Mouse (Mus musculus): ENCODE data around the gene Apmap. TPM values are rescaled to one million over a fixed set of nuclear protein-coding genes. Genes with fewer than 3 reads are reported as not detected.

The Apmap gene
- total RNA-seq (2021), result 10 to 100 TPM; 46.2 to 62.4 TPM

DNA sequence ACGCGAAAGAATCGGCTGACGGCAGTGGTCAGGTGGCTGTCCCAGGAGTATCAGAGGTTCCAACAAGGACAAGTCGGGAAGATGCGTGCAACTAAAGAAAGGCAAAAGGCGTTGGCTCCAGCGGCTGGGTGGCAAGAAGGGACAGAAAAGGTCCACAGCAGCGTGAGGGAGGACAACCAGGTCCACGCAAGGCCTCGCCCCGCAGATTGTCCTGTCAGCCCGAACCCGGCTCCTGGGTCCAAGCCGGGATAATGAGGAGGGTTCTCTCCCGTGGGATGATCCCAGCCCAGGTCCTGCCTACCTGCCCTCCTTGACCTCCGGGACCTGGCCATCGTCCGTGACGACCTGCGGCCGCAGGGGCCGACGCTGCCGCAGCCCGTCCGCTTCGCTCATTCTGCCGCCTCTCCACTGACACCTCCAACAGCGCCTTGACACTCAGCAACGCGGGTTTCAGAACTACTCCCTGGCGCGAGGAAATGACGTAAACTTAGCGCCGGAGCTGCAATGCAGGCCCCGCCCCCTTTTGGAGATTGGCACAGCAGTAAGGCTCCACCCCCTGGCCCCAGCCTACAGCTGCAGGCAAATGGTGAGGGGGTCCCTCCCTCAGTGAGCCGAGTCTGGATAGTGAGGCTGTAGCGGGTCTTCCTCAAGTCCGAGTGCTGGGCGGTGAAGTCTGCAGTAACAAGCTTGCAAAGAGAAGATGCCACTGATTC lies at the start of gene Apmap:
Gene Apmap (minus strand): TSS at position 481 of the 713 bp plus-strand sequence.
- intact Hi-C loops (cut with DNase I), result loop anchor here (2.0 to 10.0 kb wide), 2 partner anchors 141 to 297 kb away; partner anchors contain the start of genes Abhd12, Entpd6 and Gins1
- peak; percentile 95 to 97 for DNase-seq (ENCODE audit: low spot score in 2 of 2)

DNA sequence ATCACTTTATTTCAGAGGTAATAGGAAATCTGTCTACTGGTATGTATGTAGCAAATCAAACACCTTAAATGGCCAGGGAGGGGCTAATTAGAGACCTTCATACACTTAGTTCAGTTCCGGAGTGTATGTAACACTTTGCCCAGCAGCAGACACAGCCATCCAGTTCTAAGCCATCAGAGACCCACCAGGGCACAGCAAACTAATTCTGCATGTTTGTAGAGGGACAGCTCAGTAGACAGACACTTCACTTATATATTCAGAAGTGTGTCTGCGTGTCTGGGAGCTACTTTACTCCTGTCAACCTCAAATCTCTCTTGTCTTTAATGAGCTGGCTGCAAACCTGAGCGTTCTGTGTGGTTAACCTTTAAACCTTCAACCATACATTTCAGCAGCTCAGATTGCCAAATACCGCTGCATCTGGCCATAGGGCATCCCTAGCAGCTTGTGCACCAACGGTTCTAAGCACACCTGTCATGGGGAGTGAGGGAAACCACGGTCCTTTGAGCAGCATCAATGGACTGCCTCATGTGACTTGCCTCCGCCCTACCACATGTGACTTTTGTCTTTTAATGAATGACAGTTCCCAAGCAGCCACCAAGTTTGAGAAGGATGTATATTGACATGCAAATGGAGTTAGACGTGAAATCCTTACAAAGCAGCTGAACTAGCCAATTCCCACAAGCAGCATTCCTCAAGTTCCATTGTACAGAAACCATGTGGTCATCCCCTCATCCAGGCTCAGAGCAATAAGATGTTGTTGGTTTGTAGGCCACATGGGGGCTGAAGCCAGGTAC lies 48.8 kb upstream of the Apmap start:
- intact Hi-C loops (cut with DNase I), result no loop called here
- DNase-seq (ENCODE audit: low spot score in 2 of 2), result no peak

DNA sequence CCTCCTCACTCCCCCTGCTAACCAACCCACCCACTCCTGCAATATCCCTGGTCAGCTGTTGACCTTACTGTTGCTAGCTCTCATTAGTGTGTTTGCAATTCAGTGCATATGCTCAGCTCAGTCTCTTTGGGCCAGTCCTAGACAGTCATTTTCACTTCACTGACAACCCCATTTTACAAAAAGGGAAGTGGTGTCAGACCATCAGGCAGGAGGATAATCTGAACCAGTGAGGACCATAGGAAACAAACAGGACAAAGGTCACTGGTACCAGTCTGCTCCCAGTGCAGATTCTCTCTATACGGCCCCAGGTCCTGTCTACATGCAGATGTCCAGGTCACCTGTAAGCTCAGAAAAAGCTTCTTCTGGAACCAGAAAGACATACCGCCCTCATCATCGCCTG lies 47.7 kb upstream of the Apmap start:
- no peak for DNase-seq (ENCODE audit: low spot score in 2 of 2)
- intact Hi-C loops (cut with DNase I), result no loop called here

DNA sequence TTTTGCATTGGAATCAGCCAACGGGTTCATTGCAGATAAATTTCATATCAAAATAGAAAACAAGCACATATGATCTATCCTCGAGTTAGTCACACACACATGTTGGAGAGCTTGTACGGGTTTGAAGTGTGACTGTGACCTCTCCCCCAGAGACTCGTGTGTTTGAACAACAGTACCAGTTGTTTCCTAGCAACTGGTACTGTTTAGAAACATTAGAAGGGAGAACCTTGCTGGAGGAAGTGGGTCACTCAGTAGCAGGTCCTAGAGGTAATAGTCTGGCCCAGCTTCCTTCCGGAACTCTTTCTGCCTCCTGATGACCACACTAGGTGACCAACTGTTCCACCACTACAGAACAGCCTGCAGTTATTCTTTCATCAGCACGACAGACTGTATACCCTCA lies 46.9 kb upstream of the Apmap start:
- intact Hi-C loops (cut with DNase I), result no loop called here
- DNase-seq (ENCODE audit: low spot score in 2 of 2), result no peak

DNA sequence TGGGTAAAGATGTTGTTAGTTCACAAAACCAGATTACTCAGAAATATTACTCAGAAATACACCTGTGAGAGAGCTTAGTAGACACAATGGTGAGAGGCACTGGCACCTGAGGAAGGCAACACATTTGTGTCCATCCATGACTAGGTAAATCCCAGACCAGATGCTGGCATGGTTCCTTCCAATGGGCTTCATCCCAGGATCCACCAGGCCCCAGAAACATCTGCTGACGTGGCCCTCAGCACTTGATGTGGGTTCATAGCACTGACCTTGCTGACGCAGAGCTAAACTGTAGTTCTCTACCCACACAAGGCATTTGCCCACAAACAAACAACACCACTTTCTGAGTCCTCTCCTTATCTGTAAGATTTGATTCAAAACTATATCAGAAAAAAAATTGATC lies 46.4 kb upstream of the Apmap start:
- intact Hi-C loops (cut with DNase I), result no loop called here
- DNase-seq (ENCODE audit: low spot score in 2 of 2), result no peak

DNA sequence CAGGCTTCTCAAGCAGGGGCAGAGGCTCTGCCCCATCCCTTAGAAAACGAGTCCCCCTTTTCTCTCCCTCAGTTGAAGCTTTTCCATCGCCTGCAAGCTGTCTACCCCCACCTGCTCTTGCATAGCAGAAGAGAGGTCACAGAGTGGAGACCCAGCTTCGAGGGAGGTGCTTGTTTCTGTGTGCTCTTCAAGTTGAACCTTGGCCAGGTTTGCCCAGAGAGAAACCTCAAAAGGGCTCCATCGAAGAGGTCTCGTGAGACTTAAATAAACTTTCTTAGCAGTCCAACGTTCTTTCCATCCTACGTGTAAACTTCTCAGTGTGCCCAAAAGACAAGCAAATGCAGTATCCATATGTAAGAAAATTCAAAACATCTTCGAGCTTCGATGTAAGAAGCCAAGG lies 43.0 kb upstream of the Apmap start:
- intact Hi-C loops (cut with DNase I), result no loop called here
- DNase-seq (ENCODE audit: low spot score in 2 of 2), result no peak

DNA sequence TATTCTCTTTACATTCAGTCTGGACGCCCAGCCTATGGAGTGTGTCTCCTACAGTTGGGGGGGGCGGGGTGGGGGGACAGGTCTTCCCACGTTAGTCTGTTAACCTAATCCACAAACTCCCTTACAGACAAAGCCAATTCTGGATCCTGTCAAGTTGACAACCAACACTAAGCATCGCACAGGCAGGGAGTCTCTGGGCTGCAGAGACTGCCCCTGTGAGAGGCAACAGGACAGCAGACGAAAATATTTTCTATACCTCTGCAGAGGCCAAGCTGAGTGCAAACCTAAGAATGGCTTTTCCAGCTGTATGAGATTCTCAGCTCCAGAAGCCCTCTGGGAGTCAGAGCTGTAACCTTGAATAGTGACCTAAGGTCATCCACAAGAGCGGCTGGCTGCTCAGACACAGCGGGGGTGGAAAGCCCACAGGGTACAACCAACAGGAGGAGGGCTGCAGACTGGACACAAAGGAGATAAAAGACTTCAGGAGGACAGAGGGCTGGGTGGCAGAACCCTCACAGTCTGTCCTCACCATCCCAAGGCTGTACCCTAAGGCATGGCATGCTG lies 42.2 kb upstream of the Apmap start:
- intact Hi-C loops (cut with DNase I), result no loop called here
- no peak for DNase-seq (ENCODE audit: low spot score in 2 of 2)

DNA sequence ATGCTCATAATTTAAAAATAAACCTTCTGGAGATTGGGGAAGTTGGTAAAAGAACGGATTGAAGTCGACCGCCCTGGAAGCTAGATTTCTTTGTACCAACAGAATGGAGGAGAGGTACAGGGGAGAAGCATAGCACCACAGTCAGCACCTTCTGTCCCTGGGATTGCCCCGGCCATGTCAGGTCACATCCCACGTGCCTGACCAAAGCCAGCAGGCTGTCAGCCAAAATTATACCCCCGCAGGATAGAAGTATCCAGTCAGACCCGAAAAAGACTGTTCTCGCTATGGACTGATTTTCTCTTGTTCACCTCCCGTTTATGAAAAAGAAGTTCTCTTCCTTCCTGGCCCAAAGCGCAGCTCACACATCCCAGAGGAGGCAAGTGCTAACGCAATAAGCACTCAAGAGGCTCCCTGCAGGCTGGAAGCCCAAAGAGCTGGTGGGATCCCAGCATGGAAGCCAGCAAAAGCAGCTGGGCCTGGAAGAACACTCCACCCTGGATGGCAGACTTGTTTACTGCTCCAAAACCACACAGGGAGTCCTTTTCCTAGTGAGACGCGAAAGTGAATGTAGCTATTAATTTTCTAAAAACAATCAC lies 40.0 kb upstream of the Apmap start:
- no peak for DNase-seq (ENCODE audit: low spot score in 2 of 2)
- intact Hi-C loops (cut with DNase I), result no loop called here

DNA sequence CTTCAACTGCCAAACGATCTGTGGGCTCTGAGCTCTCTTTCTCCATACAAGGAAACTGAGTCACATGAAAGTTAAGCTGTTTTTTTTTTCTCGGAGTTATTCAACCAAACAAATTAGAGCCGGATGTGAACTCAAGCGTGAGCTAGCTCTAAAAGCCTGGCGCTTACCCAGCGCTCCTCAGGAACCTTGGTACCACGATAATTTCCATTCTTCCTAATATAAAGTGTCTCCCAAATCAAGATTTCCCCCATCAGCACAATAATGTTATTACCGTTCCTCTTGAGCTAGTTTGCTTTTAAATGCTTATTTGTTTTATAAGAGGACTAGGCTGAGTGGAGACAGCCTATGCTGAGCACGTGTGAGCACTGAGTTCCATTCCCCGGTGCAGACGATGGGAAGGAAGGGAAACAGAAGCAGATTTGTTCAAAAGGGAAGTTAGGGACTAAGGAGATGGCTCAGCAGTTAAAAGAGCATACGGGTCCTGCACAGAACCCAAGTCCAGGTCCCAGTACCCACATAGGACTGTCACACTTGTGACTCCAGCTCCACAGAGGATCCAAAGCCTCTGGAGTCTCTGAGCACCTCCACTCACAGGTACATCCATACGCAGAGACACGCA lies 39.4 kb upstream of the Apmap start:
- DNase-seq (ENCODE audit: low spot score in 2 of 2), result no peak
- intact Hi-C loops (cut with DNase I), result no loop called here

DNA sequence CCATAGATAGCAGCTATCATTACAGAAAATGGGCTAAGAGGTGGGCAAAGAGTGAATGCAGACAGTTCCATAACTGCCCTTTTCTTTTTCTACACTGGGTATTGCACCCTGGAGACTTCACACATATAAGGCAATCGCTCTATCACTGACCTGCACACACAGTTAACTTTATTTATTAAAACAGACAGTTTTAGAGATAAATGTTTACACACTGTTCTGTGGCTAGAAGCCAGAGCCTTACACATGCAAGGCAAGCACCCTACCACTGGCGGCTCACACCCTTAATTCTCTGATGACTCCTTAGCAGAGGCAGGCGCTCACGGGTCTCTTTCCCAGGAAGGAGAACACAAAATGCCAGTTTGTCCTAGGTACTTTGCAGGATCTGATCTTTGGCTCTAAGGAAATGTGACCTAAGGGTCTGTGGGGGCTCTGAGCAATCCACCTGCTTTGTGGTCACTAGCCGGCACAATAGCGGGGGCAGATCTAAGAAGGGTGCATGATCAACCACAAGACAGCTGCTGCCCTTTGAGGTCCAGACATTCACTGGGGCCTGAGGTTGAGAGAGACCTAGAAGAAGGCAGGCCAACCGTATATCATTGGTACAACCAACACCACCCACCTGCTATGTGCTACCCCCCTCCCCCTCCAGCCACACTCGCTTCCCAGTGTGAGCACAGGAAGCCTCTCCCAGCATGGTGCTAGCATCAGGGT lies 38.2 kb upstream of the Apmap start:
- DNase-seq (ENCODE audit: low spot score in 2 of 2), result no peak

DNA sequence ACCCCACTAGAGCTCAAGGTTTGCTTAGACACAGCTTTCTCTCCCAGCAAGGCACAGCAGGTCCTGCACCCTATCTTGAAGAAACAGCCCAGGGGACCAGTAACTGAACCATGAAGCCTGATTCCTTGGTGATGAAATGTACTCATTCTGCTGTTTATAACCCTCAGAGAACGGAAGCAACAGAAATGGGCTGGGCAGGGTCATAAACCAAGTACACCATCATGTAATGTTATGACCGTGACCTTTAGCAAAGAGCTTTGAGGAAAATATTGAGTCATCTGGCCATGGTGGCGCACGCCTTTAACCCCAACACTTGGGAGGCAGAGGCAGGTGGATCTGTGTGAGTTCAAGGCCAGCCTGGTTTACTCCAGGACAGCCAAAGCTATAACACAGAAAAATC lies 36.9 kb upstream of the Apmap start:
- intact Hi-C loops (cut with DNase I), result no loop called here
- no peak for DNase-seq (ENCODE audit: low spot score in 2 of 2)

More for the DNA sequence above, 38.2 kb upstream of the Apmap start:
- intact Hi-C loops (cut with DNase I), result no loop called here

DNA sequence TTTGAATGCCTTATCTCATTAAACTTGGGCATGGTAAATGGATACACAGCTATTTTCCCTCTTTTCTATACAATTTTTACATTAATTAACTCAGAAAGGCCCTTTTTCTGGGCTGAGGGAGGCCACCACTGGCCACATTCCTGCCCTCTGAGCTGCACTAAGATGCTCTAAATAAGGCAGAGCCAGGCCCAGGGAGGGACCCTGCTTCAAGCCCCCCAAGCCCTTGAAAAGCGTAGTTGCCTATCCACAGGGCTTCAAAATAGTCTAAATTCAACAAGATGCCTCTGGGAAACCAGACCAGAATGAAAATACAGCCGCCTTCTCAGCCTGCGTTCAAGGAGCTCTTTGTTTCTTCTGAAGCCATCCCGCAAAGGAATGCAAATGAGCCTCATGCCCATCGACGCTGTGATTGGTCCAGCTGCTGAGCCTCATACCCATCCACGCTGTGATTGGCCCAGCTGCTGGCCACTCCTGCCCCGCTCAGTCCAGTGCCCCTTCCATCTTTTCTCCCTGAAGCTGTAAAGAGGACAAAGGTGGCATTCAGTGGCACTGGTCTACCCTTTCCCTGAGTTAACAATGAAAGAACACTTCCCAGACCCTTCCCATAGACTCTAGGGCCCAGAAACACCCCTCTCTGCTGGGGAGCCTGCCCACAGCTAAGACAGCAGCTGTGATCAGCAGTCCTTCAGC lies 35.5 kb upstream of the Apmap start:
- intact Hi-C loops (cut with DNase I), result no loop called here
- peak; percentile 48 to 51 for DNase-seq (ENCODE audit: low spot score in 2 of 2)

DNA sequence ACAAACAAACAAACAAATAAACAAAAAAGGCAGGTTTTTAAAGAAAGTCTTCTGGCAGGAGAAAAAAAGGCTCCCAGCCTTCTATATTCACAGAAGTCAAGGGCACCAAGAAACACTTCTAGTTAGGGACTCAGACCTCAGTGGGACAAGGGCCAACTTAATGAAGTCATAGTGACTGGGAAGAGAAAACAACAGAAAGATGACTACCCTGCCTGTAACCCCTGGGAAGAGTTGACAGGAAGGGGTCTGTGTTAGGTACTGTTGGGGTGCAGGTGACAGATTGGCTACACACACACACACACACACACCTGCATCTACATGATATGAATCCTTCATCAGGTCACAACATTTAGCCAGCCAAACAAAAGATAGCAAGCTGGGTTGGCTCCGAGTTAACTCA lies 34.8 kb upstream of the Apmap start:
- intact Hi-C loops (cut with DNase I), result no loop called here
- DNase-seq (ENCODE audit: low spot score in 2 of 2), result no peak

DNA sequence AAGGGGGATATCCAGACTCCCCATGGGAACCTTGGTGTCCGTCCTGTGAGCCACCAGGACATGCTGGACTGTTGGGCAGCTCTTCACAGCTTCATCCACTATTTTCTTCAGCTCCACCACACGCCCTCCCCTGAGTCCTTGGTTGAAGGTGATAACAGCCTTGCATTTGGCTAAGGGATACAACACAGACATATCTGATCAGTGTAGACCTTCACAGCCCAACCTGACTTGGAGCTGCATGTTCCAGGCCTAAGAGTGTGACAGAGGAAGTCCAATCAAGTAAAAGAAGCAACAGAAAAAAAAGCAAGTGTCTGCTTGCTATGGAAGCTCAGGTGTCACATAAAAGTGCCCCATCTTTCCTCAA lies 30.0 kb upstream of the Apmap start:
- DNase-seq (ENCODE audit: low spot score in 2 of 2), result no peak
- intact Hi-C loops (cut with DNase I), result no loop called here

DNA sequence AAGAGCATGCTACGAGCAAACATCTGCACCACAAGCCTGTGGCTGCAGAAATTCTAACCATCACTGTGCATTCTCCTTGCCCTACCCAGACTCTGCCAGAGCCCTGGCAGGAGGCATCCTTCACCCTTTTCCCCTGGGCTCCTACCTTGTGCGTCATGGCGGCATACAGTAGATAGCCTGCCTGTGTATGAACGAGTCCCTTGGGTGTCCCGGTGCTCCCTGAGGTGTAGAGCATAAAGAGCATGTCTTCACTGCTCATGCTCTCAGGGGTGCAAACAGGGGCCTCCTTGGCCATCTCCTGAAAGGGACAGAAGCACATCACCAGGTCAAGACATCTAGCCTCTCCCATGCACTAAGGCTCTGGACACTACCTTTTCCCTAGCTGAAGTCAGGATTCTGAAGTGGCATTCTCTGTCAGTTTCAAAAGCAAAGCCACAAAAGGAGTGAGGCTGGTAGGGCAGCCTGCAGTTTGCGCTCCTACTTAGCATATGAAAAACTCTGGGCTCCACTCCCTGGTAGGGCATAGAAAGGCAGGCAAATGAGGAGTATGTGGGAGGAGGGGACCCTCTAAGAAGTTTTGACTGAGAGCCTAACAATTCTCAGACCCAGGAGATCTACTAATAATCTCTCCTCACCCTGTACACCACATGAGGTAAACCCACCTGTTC lies 29.5 kb upstream of the Apmap start:
- DNase-seq (ENCODE audit: low spot score in 2 of 2), result no peak
- intact Hi-C loops (cut with DNase I), result no loop called here

DNA sequence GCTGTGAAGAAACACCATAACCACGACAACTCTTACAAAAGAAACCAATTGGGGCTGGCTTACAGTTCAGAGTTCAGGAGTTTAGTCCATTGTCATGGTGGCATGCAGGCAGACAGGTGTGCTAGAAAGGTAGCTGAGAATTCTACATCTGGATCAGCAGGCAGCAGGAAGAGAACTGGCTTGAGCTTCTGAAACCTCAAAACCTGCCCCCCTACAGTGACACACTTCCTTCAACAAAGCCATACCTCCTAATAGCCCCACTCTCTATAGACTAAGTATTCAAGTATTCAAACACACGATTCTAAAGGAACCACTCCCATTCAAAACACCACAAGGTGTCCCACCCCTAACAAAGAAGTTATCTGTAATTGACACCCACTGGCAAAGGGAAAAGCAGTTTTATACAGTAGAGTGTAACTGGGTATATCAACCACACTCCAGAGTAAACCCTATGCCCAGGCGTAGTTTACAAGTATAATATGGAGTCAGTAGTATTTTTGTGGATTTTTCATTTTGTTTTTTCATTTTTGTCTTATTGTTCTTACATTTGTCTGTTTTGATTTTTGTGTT lies 27.6 kb upstream of the Apmap start:
- no peak for DNase-seq (ENCODE audit: low spot score in 2 of 2)
- intact Hi-C loops (cut with DNase I), result no loop called here

DNA sequence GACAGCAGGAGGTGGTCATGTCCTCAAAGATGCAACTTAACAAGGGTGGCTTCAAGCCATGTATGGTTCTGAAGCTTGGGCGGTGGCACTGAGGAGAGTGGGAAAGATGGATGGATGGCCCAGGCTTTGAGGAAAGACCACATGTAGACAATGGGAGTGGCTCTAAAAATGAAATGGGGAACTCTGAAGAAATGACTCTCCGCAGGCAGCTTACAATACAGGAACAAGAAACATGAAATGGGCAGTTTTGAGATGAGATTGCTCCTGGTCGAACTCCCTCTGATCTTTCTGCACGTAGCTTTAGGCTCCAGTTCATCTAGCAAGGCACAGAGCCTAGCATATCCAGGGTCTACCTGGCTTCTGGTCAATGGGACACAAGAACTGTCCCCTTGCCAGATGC lies 20.9 kb upstream of the Apmap start:
- intact Hi-C loops (cut with DNase I), result no loop called here
- no peak for DNase-seq (ENCODE audit: low spot score in 2 of 2)

DNA sequence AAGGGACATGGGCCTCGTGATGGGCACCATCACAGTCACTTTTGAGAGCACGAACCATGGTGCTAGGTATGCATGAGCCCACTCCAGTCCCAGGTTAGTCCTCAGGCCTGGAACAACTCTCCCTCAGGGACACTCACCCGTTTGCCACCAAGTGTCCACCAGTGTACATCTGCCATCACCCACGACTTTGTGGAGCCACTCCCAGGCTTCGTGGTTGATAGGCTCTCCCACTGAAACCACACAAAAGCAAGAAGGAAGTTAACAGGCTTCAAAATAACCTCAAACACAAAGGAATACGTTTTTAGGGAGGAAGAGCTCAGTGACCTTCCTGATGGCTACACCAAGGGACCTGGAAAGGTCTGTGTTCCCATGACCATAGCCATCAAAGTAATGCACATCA lies 18.8 kb upstream of the Apmap start:
- no peak for DNase-seq (ENCODE audit: low spot score in 2 of 2)
- intact Hi-C loops (cut with DNase I), result no loop called here

All from left cerebral cortex, postnatal 36 days (tissue).